Mouse (Mus musculus) heart, embryonic 10.5 days (tissue): Measurements from ENCODE around the gene Bcl6b. TPM values are rescaled to one million over a fixed set of nuclear protein-coding genes. Genes with fewer than 3 reads are reported as not detected.

Source experiments
- DNase-seq: peaks from one replicate; pipeline ENCODE4 v3.0.0-alpha.2; 2017; ENCODE audit warnings: low spot score
- H3K27ac ChIP-seq: fragments of 300-500 bp; sonication (generic); 2 replicates; pipeline ENCODE4 v1.5.1; 2016; ENCODE audit warnings: mild to moderate bottlenecking
- H3K27me3 ChIP-seq: fragments of 300-500 bp; sonication (generic); 2 replicates; pipeline ENCODE4 v1.6.1; 2016; ENCODE audit warnings: mild to moderate bottlenecking; ENCODE audit not compliant: poor library complexity, insufficient read depth, severe bottlenecking
- H3K36me3 ChIP-seq: fragments of 300-500 bp; sonication (generic); 2 replicates; pipeline ENCODE4 v1.6.1; 2016; ENCODE audit warnings: mild to moderate bottlenecking, moderate library complexity
- H3K4me1 ChIP-seq: fragments of 300-500 bp; sonication (generic); 2 replicates; pipeline ENCODE4 v1.6.1; 2016; ENCODE audit warnings: mild to moderate bottlenecking
- H3K4me3 ChIP-seq: fragments of 300-500 bp; sonication (generic); 2 replicates; pipeline ENCODE4 v1.5.1; 2016; ENCODE audit warnings: mild to moderate bottlenecking, moderate library complexity
- H3K9me3 ChIP-seq: fragments of 300-500 bp; sonication (generic); 2 replicates; pipeline ENCODE4 v1.6.1; 2016; ENCODE audit warnings: mild to moderate bottlenecking, moderate library complexity
- WGBS: fragments of 180-500 bp; shearing (Covaris S2); methylation state at CpG from one replicate; pipeline ENCODE4 v1.1.7; 2016; 5-methylcytosine and 5-hydroxymethylcytosine counted together
- polyA plus RNA-seq: library from polyadenylated mRNA; unstranded; fragments of >200 nt; fragmentation: Nextera tagmentation; extraction: Ambion mirVana; gene quantifications from 2 replicates; pipeline ENCODE4 v1.2.1, GENCODE M21; 2016

Gene Bcl6b
- polyA plus RNA-seq, result 10.7 and 15.0 TPM in 2 replicates

- Histone ChIP-seq H3K27ac (peak within 1 kb of the TSS; percentile 83), H3K4me1 (peaks cover 70% of the 10 kb centered on the region), H3K27me3 (peaks cover 60% of the 10 kb centered on the region), H3K9me3 (no peaks in the 10 kb centered on the region), H3K4me3 (peak within 1 kb of the TSS; percentile 56), H3K36me3 (peaks cover under 1% of the 10 kb centered on the region)
- no peak for DNase-seq
- WGBS, result 2% methylated on average over 39 of the region's 39 CpGs
These were observed at the start of gene Bcl6b for GRCm38 (mm10) chr11:70229260-70230010. TSS of gene Bcl6b (minus strand) at chr11:70229798.

GRCm38 (mm10) chr11:70278961-70279360 lies 49.4 kb upstream of the Bcl6b start:
- no peaks in the 10 kb centered on the region for H3K36me3 ChIP-seq
- H3K4me1 ChIP-seq, result no peaks in the 10 kb centered on the region
- no peak overlapping the region for H3K4me3 ChIP-seq
- 80% methylated on average over 3 of the region's 3 CpGs for WGBS
- no peak for DNase-seq
- no peaks in the 10 kb centered on the region for H3K27me3 ChIP-seq
- H3K9me3 ChIP-seq, result no peaks in the 10 kb centered on the region
- no peak overlapping the region for H3K27ac ChIP-seq

GRCm38 (mm10) chr11:70271641-70272040 lies 42.0 kb upstream of the Bcl6b start:
- Histone ChIP-seq H3K27ac (no peak overlapping the region), H3K4me1 (no peaks in the 10 kb centered on the region), H3K27me3 (no peaks in the 10 kb centered on the region), H3K36me3 (no peaks in the 10 kb centered on the region), H3K9me3 (no peaks in the 10 kb centered on the region), H3K4me3 (no peak overlapping the region)
- DNase-seq, result no peak
- WGBS, result 79% methylated on average over 7 of the region's 7 CpGs

- Histone ChIP-seq H3K36me3 (no peaks in the 10 kb centered on the region), H3K9me3 (no peaks in the 10 kb centered on the region), H3K27me3 (no peaks in the 10 kb centered on the region), H3K4me1 (peaks cover 9% of the 10 kb centered on the region; the same call in 1 of the 2 replicates), H3K27ac (no peak overlapping the region), H3K4me3 (no peak overlapping the region)
- WGBS, result 71% methylated on average over 1 of the region's 1 CpGs
- DNase-seq, result no peak
These were observed 36.8 kb upstream of the Bcl6b start for GRCm38 (mm10) chr11:70266405-70266804.

DNA sequence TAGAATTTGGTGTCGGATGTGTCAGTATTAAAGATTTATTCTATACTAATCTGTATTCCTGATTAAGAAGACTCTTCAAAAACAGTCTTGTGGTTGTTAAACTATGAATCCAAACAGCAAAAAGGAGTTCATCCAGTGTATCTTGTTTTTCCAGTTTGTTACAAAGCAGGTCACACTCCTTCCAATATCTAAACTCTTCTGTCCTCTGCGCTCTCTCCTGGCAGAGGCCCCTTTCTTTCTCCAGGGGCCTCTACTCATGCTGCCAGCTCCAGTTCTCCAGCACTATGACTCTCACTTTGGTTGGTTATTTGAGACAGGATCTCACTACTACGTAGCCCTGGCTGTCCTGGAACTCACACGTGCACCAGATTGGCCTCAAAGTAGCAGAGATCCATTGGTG lies 36.2 kb upstream of the Bcl6b start:
- Histone ChIP-seq H3K27me3 (no peaks in the 10 kb centered on the region), H3K9me3 (no peaks in the 10 kb centered on the region), H3K4me3 (no peak overlapping the region), H3K4me1 (peaks cover 9% of the 10 kb centered on the region; the same call in 1 of the 2 replicates), H3K27ac (no peak overlapping the region), H3K36me3 (no peaks in the 10 kb centered on the region)
- WGBS, result 77% methylated on average over 4 of the region's 4 CpGs
- no peak for DNase-seq

GRCm38 (mm10) chr11:70265252-70265651 lies 35.7 kb upstream of the Bcl6b start:
- DNase-seq, result no peak
- Histone ChIP-seq H3K27me3 (no peaks in the 10 kb centered on the region), H3K27ac (no peak overlapping the region), H3K9me3 (no peaks in the 10 kb centered on the region), H3K4me3 (no peak overlapping the region), H3K36me3 (no peaks in the 10 kb centered on the region), H3K4me1 (peaks cover 9% of the 10 kb centered on the region; the same call in 1 of the 2 replicates)
- WGBS, result 48% methylated on average over 3 of the region's 3 CpGs

GRCm38 (mm10) chr11:70259035-70259434 lies 29.4 kb upstream of the Bcl6b start:
- Histone ChIP-seq H3K9me3 (no peaks in the 10 kb centered on the region), H3K27me3 (peaks cover 24% of the 10 kb centered on the region), H3K36me3 (no peaks in the 10 kb centered on the region), H3K4me1 (peaks cover 14% of the 10 kb centered on the region), H3K27ac (no peak overlapping the region), H3K4me3 (no peak overlapping the region)
- WGBS, result 91% methylated on average over 4 of the region's 4 CpGs
- DNase-seq, result no peak

DNA sequence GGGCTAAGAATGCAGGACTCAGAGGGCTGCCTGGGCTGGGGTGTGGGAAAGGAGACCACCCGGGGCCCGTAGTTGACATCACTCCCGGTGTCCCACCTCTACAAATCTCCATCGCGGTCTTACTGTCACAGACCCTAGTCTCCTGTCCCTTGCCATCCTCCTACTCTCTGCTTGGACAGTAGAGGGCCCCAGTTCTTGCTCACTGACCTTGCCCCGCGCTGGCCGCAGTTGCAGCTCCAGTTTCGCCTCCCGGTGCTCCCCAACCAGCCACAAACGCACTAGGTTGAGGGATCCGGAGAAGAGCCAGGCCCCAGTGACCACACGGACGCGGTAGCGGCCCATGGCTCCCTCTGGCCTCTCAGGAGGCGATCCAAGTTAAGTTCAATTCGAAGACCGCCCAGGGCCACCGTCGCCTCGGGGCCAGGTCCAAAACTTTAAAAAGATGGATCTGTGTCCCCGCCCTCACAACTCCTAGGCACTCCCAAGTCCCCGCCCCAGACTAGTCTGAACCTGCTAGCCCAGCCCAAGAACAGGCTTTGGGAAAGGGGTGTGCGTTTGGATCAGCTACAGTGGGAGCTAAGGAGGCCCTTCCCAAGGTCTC lies 25.4 kb upstream of the Bcl6b start, which contains the start of gene Alox12:
Gene Alox12 (minus strand): TSS at position 423 of the 601 bp plus-strand sequence.
- 1% methylated on average over 25 of the region's 25 CpGs for WGBS
- Histone ChIP-seq H3K4me3 (peak within 1 kb of the TSS; percentile 56), H3K9me3 (no peaks in the 10 kb centered on the region), H3K27ac (peak within 1 kb of the TSS; percentile 53), H3K36me3 (no peaks in the 10 kb centered on the region), H3K4me1 (peaks cover 14% of the 10 kb centered on the region), H3K27me3 (peaks cover 63% of the 10 kb centered on the region)
- peak; percentile 79 for DNase-seq

DNA sequence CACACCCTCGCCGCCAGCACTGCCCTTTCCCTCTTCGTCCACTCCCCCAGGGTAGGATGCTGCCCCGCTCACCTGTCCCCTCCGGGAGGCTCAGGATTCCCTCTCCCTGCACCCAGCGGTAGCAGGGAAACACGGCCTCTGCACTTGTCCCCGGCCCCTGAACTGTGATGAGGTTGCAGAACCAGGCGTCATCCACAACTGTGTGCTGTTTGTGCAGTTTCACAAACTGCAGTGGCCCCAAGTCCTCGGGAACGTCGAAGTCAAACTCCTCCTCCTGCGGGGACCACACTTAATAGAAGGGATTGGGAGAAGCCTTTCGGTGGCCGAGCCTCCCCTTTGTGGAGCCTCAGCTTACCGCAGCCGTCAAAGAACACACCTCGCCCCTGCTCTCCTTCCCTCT lies 24.7 kb upstream of the Bcl6b start:
- Histone ChIP-seq H3K27ac (no peak overlapping the region), H3K4me3 (peak overlapping the region; percentile 56), H3K36me3 (no peaks in the 10 kb centered on the region), H3K27me3 (peaks cover 65% of the 10 kb centered on the region), H3K9me3 (no peaks in the 10 kb centered on the region), H3K4me1 (peaks cover 14% of the 10 kb centered on the region)
- DNase-seq, result no peak
- 10% methylated on average over 18 of the region's 18 CpGs for WGBS

GRCm38 (mm10) chr11:70251853-70252252 lies 22.3 kb upstream of the Bcl6b start:
- no peak overlapping the region for H3K4me3 ChIP-seq
- no peaks in the 10 kb centered on the region for H3K36me3 ChIP-seq
- no peaks in the 10 kb centered on the region for H3K9me3 ChIP-seq
- 63% methylated on average over 8 of the region's 8 CpGs for WGBS
- no peak for DNase-seq
- peaks cover 69% of the 10 kb centered on the region for H3K27me3 ChIP-seq
- H3K4me1 ChIP-seq, result peaks cover 14% of the 10 kb centered on the region
- H3K27ac ChIP-seq, result no peak overlapping the region

- H3K9me3 ChIP-seq, result no peaks in the 10 kb centered on the region
- H3K36me3 ChIP-seq, result no peaks in the 10 kb centered on the region
- no peak overlapping the region for H3K27ac ChIP-seq
- peaks cover 66% of the 10 kb centered on the region for H3K27me3 ChIP-seq
- H3K4me3 ChIP-seq, result no peak overlapping the region
- 56% methylated on average over 11 of the region's 11 CpGs for WGBS
- DNase-seq, result no peak
- H3K4me1 ChIP-seq, result peaks cover 11% of the 10 kb centered on the region
These were observed 20.6 kb upstream of the Bcl6b start for GRCm38 (mm10) chr11:70250150-70250549.

DNA sequence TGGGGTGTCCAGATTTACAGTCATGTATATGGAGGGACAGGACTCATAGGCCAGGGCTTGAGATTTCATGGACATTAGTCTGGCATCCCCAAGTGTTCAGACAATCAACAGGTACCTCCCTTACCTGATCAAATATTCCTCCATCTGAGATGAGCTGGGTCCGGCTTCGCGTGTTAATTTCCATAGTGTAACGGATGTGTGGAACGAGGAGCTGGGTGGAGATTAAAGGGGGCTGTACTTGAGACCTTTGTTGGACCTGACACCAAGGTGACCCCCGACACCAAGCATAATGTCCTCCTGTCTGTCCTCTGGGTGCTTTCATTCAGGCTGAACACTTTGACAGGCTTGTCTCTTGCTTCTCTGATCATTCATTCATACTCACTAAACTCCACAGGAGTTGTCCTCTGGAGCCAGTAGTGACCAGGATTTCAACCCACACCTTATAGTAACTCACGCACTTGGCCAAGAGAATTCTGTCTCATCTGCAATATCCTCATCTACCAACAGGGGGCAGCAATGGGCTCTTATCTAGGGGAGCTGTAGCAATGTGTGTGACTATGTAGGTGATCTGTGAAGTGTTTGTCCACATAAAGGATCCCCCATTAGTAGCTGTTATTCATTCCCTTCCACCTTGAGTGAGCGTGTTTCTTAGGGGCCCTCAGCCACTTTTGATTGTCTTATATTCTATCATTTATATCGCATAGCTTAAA lies 17.7 kb upstream of the Bcl6b start:
- WGBS, result 52% methylated on average over 9 of the region's 9 CpGs
- no peak overlapping the region for H3K27ac ChIP-seq
- H3K4me3 ChIP-seq, result no peak overlapping the region
- no peaks in the 10 kb centered on the region for H3K36me3 ChIP-seq
- no peaks in the 10 kb centered on the region for H3K4me1 ChIP-seq
- no peak for DNase-seq
- peaks cover 44% of the 10 kb centered on the region for H3K27me3 ChIP-seq
- no peaks in the 10 kb centered on the region for H3K9me3 ChIP-seq

DNA sequence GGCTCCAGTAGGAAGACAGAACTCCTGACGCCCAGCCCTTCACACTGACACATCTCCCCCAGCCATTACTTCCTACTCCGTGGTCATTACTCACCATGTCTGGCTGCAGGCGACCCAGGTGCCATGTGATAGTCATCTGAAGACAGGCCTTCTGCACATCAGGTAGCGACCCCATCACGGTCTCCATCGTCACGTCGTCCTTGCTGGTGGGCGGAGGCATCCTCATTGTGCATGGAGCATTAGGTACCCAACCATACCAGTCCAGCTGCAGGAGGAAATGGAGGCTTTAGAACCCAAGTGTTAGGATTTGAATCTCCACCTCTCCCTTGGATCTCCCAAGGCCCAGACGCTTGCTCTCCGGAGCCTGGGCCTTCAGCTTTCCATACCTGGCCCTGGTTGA lies 13.0 kb upstream of the Bcl6b start:
- Histone ChIP-seq H3K27me3 (peaks cover 20% of the 10 kb centered on the region; the same call in 1 of the 2 replicates), H3K36me3 (no peaks in the 10 kb centered on the region), H3K27ac (no peak overlapping the region), H3K4me1 (peaks cover 19% of the 10 kb centered on the region), H3K4me3 (no peak overlapping the region), H3K9me3 (no peaks in the 10 kb centered on the region)
- no peak for DNase-seq
- 70% methylated on average over 11 of the region's 11 CpGs for WGBS
